Mouse (Mus musculus) limb, embryonic 15.5 days (tissue): ENCODE measurements around the gene Hint1. TPM values are rescaled to one million over a fixed set of nuclear protein-coding genes. Genes with fewer than 3 reads are reported as not detected.
A peak's percentile ranks its signal among the peaks of the same experiment; 100 is the strongest.
"Not testable (repeated sequence)": the region's sequence is repeated elsewhere in the genome, so short reads cannot be mapped to it uniquely, and the experiment has no call there.

Source experiments
- ATAC-seq: fragments of 200-750 bp; cut with Nextera tagmentation; 2 replicates; pipeline ENCODE4 v1.8.0; 2017; ENCODE audit warnings: low read depth, moderate TSS enrichment; ENCODE audit not compliant: insufficient number of reproducible peaks, low FRiP score, low TSS enrichment
- H3K27ac ChIP-seq: fragments of 300-500 bp; sonication (generic); 2 replicates; pipeline ENCODE4 v1.5.1; 2015; ENCODE audit warnings: moderate library complexity, mild to moderate bottlenecking, inconsistent platforms
- H3K27me3 ChIP-seq: fragments of 300-500 bp; sonication (generic); 2 replicates; pipeline ENCODE4 v1.6.1; 2015; ENCODE audit warnings: inconsistent platforms
- H3K36me3 ChIP-seq: fragments of 300-500 bp; sonication (generic); 2 replicates; pipeline ENCODE4 v1.6.1; 2015; ENCODE audit warnings: inconsistent platforms
- H3K4me1 ChIP-seq: fragments of 300-500 bp; sonication (generic); 2 replicates; pipeline ENCODE4 v1.6.1; 2015; ENCODE audit warnings: inconsistent platforms
- H3K4me2 ChIP-seq: fragments of 300-500 bp; sonication (generic); 2 replicates; pipeline ENCODE4 v1.6.1; 2015; ENCODE audit warnings: mild to moderate bottlenecking, inconsistent platforms
- H3K4me3 ChIP-seq: fragments of 300-500 bp; sonication (generic); 2 replicates; pipeline ENCODE4 v1.5.1; 2015; ENCODE audit warnings: mild to moderate bottlenecking, inconsistent platforms
- H3K9ac ChIP-seq: fragments of 300-500 bp; sonication (generic); 2 replicates; pipeline ENCODE4 v1.6.1; 2015; ENCODE audit warnings: inconsistent platforms
- H3K9me3 ChIP-seq: fragments of 300-500 bp; sonication (generic); 2 replicates; pipeline ENCODE4 v1.6.1; 2016; ENCODE audit warnings: inconsistent platforms
- WGBS: fragments of 180-500 bp; shearing (Covaris S2); methylation state at CpG from one replicate; pipeline ENCODE4 v1.1.7; 2015; 5-methylcytosine and 5-hydroxymethylcytosine counted together
- polyA plus RNA-seq: library from polyadenylated mRNA; unstranded; fragments of >200 nt; fragmentation: Nextera tagmentation; extraction: Ambion mirVana; gene quantifications from 2 replicates; pipeline ENCODE4 v1.2.1, GENCODE M21; 2015

The Hint1 gene
- polyA plus RNA-seq, 1 experiment from 2014 or later, result 535 TPM

DNA sequence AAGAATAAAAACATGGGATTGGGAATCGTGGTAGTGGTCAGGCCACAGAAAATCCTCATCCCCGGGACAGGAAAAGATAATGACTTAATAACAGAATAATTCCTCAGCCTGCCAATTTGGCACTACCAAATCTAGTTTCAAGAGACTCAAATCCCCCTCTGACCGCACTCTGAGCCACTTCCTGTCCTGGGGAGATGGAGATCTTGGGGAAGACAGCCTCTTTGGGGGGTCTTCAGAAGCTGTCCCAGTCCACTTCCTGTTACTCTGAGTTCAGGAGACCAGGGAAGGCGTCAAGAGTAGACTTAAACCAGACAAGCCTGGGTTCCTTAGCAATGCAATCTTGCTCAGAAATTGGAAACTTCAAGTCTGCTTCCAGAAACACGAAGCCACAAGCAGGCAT lies 21.2 kb upstream of the Hint1 start:
- Histone ChIP-seq H3K36me3 (no peaks in the 10 kb centered on the region), H3K9me3 (no peaks in the 10 kb centered on the region), H3K4me3 (no peak overlapping the region), H3K9ac (no peak overlapping the region), H3K4me2 (no peak overlapping the region), H3K4me1 (no peaks in the 10 kb centered on the region), H3K27me3 (no peaks in the 10 kb centered on the region), H3K27ac (no peak overlapping the region)
- WGBS, result 75% methylated on average over 5 of the region's 5 CpGs
- no peak for ATAC-seq

DNA sequence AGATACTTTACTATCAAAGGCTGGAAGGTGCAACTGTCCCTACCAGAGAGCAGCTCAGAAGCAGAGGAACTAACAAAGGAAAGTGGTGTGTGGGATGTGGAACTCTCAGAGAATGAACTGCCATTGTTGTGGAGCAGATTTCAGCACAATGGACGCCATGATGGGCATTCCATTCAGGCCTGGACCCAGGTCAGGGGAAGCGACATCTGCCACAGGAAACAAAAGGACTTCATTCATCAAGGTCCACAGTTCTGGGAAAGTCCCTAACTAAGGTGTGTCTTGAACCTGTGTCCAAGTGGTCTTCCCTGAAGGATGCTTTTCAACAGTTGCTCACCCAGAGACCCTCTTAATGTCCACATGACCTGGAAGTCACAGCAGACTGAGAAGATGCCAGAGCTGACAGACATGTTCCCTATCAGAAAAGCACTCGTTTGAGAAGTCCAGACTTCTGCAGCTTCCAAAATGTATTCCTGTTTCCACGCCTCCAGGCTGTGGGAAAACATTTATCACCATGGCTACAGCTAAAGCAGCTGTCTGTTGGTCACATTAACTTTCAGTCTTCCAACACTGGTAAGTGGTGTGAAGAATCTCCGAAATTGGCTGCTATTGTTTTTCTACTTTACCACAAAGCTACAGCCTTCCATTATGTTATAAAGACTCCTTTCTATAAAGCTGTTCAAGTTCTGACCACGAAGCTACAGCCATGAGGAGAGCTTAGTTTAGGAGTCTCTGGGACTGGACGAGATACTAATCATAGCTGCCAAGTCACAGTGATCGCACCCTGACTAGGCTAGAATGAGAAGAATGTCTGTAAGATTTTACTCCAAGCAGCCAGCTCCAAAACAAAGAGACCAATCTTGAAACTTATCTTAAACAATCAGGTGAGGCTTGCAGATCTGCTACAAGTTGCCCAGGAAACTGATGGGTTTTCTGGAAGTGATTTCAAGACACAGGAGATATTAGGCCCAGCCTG lies 20.4 kb upstream of the Hint1 start:
- 57% methylated on average over 8 of the region's 8 CpGs for WGBS
- no peak overlapping the region for H3K4me3 ChIP-seq
- no peak overlapping the region for H3K9ac ChIP-seq
- no peaks in the 10 kb centered on the region for H3K36me3 ChIP-seq
- no peak overlapping the region for H3K4me2 ChIP-seq
- H3K27ac ChIP-seq, result 0 out of 2 replicates have a peak overlapping the region, but pooled peaks have one; percentile 28
- no peaks in the 10 kb centered on the region for H3K9me3 ChIP-seq
- no peaks in the 10 kb centered on the region for H3K4me1 ChIP-seq
- H3K27me3 ChIP-seq, result no peaks in the 10 kb centered on the region
- 0 out of 2 replicates have a peak, but pooled peaks have one; percentile 35 for ATAC-seq

DNA sequence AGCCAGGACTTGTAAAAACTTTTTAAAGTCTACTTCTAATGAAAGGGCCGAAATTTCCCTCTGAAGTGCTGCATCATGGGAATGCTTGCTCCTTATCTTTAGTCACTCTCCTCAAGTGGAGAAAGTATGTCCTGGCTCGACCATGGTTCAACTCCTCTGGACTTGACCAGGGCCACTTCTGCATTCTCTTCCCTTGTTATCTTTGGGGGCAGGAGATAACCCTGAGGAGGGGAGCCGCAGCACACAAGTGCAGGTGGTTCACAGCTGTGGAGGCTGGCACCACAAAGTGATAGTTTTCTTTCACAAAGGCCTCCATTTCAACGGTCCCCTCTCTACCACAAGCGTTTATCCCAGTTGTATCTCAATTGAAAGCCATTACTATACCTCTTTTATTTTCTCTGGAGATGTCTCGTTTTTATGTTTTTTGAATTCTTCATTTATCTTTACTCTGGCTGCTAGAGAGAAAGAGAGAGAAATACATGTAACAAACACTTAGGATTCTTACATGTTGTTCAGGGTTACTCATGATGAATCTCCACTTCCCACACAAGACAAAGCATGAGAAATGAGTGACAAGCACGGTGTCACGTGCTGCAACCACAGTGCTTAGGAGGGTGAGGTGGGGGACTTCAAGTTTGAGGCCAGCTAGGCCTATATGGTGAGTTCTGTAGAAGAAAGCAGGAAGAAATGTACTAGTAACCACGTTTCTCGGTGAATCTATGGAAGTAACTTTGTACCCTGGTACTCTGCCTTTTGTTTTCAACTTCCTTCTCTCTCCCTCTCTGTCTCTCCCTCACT lies 16.0 kb upstream of the Hint1 start:
- no peak overlapping the region for H3K27ac ChIP-seq
- H3K9ac ChIP-seq, result no peak overlapping the region
- WGBS, result 78% methylated on average over 10 of the region's 10 CpGs
- no peaks in the 10 kb centered on the region for H3K4me1 ChIP-seq
- H3K27me3 ChIP-seq, result no peaks in the 10 kb centered on the region
- no peak for ATAC-seq
- H3K4me2 ChIP-seq, result no peak overlapping the region
- no peak overlapping the region for H3K4me3 ChIP-seq
- H3K9me3 ChIP-seq, result no peaks in the 10 kb centered on the region
- H3K36me3 ChIP-seq, result no peaks in the 10 kb centered on the region

DNA sequence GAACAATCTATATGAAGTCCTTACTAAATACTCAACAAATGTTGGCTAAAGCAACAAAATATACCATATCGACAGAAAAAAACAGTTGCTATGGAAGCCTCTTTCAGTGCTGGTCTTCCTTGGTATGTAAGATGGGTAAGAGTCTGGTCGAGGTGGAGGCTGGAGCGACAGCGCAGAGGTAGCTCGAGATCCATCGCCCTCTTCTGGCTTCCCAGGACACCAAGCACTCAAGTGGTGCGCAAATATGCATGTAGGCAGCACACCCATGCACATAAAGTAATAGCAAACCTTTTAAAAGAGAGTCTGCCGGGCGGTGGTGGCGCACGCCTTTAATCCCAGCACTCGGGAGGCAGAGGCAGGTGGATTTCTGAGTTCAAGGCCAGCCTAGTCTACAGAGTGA lies 14.5 kb upstream of the Hint1 start:
- ATAC-seq, result no peak
- Histone ChIP-seq H3K9me3 (no peaks in the 10 kb centered on the region), H3K36me3 (no peaks in the 10 kb centered on the region), H3K9ac (no peak overlapping the region), H3K27me3 (no peaks in the 10 kb centered on the region), H3K4me2 (no peak overlapping the region), H3K4me1 (no peaks in the 10 kb centered on the region), H3K4me3 (no peak overlapping the region), H3K27ac (no peak overlapping the region)
- WGBS, result 94% methylated on average over 12 of the region's 12 CpGs

DNA sequence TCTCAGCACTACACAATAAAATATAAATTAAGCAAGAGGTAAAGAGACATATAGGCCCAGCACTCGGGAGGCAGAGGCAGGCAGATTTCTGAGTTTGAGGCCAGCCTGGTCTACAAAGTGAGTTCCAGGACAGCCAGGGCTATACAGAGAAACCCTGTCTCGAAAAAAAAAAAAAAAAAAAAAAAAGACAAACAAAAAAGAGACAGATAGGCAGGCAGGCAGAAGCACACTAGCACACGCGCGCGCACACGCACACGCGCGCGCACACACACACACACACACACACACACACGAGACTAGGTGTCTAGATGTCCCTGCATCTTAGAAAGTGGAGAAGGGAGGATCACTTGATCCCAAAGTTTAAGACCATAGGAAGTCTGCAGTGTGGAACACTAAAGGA lies 7.3 kb upstream of the Hint1 start:
- H3K4me3 ChIP-seq, result 0 out of 2 replicates have a peak overlapping the region, but pooled peaks have one; percentile 61
- ATAC-seq, H3K36me3 ChIP-seq, H3K27me3 ChIP-seq, H3K9me3 ChIP-seq, H3K9ac ChIP-seq, H3K4me2 ChIP-seq, H3K27ac ChIP-seq, H3K4me1 ChIP-seq: not testable (repeated sequence)
- 93% methylated on average over 12 of the region's 12 CpGs for WGBS

DNA sequence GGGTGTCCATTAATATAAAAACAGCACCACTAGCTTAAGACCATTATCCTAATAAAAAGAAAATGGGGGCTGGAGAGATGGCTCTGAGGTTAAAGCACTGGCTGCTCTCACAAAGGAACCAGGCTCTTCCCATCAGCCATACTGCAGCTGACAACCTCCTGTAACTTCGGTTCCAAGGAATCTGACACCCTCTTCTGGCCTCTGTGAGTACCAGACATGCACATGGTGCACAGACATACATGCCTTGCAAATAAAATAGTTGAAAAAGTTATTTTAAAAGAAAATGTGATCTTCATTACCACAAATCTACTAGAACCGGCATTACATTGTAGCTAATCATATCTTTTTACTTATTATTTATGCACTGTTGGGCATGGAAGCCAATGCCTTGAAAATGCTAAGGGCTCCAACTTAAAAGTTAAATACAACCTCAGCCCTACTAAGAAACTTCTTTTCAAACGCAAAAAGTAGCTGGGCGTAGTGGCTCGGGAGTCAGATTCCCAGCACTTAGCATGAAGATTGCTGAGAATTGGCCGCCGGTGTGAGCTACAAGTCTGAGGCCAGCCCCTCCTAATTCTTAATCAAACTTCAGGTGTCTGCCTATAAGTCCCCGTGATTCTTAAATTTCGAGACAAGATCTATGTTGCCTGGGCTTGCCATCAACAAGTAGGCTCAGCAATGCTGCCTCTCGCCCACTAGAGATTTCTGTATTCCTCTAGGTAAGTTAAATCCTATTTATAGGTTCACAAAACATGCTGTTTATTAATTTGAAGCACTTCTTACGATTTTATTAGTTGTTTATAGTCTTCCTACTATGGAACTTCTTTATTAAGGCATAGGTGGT lies 6.6 kb upstream of the Hint1 start:
- H3K4me3 ChIP-seq, result peak overlapping the region; percentile 61
- peak overlapping the region; percentile 53; the same call in 1 of the 2 replicates for H3K9ac ChIP-seq
- peaks cover 6% of the 10 kb centered on the region for H3K4me1 ChIP-seq
- 18% methylated on average over 11 of the region's 11 CpGs for WGBS
- H3K27me3 ChIP-seq, result no peaks in the 10 kb centered on the region
- H3K36me3 ChIP-seq, result no peaks in the 10 kb centered on the region
- peak overlapping the region; percentile 43; the same call in 1 of the 2 replicates for H3K27ac ChIP-seq
- no peak for ATAC-seq
- no peaks in the 10 kb centered on the region for H3K9me3 ChIP-seq
- peak overlapping the region; percentile 68 for H3K4me2 ChIP-seq

DNA sequence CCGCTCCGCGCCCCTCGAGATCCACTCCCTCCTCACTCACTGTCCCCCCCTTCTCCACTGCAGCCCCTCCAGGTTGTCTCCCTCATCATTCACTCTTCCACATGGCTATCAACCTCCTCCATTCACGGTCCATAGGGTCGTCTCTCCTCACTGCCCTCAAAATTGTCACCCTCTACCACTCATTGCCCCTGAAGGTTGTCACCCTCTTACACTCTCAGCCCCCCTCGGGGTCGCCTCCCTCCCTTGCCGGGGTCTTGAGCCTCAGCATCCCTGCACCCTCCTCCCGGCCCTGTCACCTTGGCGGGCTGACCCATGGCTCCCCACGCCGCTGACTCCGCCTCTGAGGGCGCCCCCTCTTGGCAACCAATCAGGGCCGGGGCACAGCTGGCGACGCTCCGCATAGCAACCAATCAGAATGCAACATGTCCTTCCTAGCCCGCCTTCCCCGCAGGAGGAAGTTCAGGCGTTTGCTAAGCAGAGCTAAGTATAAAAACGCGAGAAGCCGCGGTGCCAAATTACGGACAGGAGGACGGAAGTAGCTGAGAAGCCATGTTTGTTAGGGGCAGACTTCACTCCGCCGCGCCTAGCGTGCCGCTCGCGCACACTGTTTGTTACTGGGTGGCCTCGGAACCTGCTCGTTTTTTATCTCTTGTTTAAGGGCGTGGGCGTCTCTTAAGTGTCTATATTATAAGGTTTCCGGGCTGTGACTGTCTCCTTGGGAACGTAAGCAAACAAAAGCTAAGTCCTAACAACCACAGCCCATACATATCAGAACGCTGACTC lies 5.7 kb upstream of the Hint1 start, which contains the start of gene Lyrm7:
TSS of gene Lyrm7 (minus strand) at position 661 of the 783 bp plus-strand sequence.
- Histone ChIP-seq H3K4me2 (peak within 1 kb of the TSS; percentile 68), H3K4me3 (peak within 1 kb of the TSS; percentile 61), H3K9me3 (no peaks in the 10 kb centered on the region), H3K27ac (peak within 1 kb of the TSS; percentile 91), H3K4me1 (peaks cover 6% of the 10 kb centered on the region), H3K36me3 (no peaks in the 10 kb centered on the region), H3K27me3 (no peaks in the 10 kb centered on the region), H3K9ac (peak within 1 kb of the TSS; percentile 68)
- peak; percentile 97 for ATAC-seq
- under 1% methylated on average over 42 of the region's 42 CpGs for WGBS

DNA sequence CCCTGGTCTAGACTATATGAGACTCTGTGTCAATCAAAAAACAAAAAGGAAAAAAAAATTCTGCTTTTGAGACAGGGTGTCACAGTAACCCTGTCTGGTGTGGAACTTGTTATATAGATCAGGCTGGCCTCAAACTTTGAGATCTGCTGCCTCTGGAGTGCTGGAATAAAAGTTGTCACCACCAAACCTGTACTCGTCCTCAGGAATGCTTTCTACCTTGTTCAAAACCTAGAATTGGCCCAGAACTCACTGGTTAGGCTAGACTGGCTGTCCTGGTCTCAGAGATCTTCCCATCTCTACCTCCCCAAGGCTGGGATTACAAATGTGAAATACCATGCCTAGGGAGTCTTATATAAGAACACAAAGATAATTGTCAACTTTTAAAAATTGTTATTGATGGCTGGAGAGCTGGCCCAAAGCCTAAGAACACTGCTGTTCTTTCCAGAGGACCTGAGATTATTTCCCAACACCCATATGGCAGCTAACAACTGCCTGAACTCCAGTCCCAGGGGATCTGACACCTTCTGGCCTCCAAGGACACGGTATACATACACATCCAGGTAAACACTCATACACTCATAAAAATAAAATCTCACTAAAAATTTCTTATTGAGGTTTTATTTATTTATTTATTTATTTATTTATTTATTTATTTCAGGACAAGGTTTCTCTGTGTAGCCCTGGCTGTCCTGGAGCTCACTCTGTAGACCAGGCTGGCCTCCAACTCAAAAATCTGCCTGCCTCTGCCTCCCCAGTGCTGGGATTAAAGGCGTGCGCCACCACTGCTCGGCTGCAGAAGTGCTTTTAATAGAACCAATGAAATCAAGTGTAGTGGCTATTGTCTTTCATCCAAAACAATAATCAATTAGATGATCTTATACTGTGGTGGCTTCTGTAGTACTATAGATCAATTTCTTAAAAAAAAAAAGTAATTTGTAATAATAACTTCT lies 4.4 kb upstream of the Hint1 start:
- Histone ChIP-seq H3K9ac (no peak overlapping the region), H3K36me3 (no peaks in the 10 kb centered on the region), H3K27ac (no peak overlapping the region), H3K4me2 (peak overlapping the region; percentile 52), H3K4me3 (no peak overlapping the region), H3K9me3 (no peaks in the 10 kb centered on the region), H3K27me3 (no peaks in the 10 kb centered on the region), H3K4me1 (peaks cover 6% of the 10 kb centered on the region)
- WGBS, result 81% methylated on average over 5 of the region's 5 CpGs
- no peak for ATAC-seq

DNA sequence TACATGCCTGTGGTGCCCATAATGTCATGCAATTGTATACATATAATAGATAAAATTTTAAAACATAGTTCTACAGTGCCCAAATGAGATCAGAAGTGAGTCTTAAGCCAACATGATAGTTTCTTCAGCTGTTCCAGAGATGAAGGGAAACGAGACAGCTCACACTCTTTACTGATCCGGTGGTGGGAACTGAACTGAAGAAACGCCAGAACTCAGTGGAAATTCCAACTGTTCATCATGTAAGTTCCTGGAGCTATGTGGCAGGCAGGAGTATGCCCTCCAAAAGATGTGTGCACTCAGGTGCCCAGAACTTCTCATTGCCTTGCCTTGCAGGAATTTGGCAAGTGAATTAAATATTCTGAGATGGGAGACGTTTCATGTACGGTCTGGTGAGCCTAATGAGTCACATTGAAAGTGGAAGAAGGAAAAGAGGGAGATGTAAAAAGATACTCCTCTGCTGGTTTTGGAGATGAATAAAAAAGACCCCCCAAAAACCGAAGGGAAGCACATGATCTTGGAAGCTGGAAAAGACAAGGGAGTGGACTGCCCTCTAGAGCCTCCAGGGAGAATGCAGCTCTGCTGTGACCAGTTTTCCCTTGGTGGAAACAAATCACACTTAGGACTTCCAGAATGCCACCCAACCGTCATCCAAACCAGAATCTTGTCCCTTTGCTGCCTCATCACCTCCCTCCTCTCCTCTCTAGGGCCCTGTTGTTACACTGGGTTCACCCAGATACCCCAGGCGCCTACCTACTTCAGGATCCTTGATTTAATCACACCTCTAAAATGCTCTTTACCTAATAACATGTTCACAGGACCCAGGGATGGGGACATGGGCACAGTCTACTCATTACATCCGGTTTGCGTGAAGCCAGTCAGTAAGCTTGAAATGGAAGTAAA lies 3.3 kb upstream of the Hint1 start:
- Histone ChIP-seq H3K4me2 (no peak overlapping the region), H3K36me3 (no peaks in the 10 kb centered on the region), H3K27ac (no peak overlapping the region), H3K27me3 (no peaks in the 10 kb centered on the region), H3K4me3 (no peak overlapping the region), H3K9ac (no peak overlapping the region), H3K9me3 (no peaks in the 10 kb centered on the region), H3K4me1 (peaks cover 7% of the 10 kb centered on the region)
- no peak for ATAC-seq
- WGBS, result 45% methylated on average over 10 of the region's 10 CpGs
